Mouse (Mus musculus) T-helper 17 cell (primary cell): Measurements from ENCODE around the gene Tekt3.

Source experiments
- in situ Hi-C, 2 experiments: fragments of 300-600 bp; cut with MboI, MseI; formaldehyde crosslinking; loops; 1 replicate in 1 of 2; 2 replicates in 1 of 2; pipeline ENCODE4 v1.15.1; 2025; ENCODE audit warnings: high pct_unique_total_duplicates in 2 of 2

Gene Tekt3

GRCm38 (mm10) chr11:63061446-63061845 is at the start of gene Tekt3:
Gene Tekt3, plus strand, starts transcription at chr11:63061654.
- in situ Hi-C loops: no loop called here

GRCm38 (mm10) chr11:63017327-63018082 is 43.9 kb upstream of the Tekt3 start:
- in situ Hi-C loops: no loop called here

- in situ Hi-C loops: no loop called here
These were observed 43.3 kb upstream of the Tekt3 start for GRCm38 (mm10) chr11:63018083-63018622.

- in situ Hi-C loops: no loop called here
These were observed 40.8 kb upstream of the Tekt3 start for GRCm38 (mm10) chr11:63020633-63021032.

GRCm38 (mm10) chr11:63021141-63021806 is 40.2 kb upstream of the Tekt3 start:
- in situ Hi-C loops: no loop called here

GRCm38 (mm10) chr11:63023461-63023860 is 38.0 kb upstream of the Tekt3 start:
- in situ Hi-C loops: no loop called here

- in situ Hi-C loops: no loop called here
These were observed 37.3 kb upstream of the Tekt3 start for GRCm38 (mm10) chr11:63024136-63024535.

GRCm38 (mm10) chr11:63025476-63025875 is 36.0 kb upstream of the Tekt3 start:
- in situ Hi-C loops: no loop called here

GRCm38 (mm10) chr11:63026651-63027141 is 34.8 kb upstream of the Tekt3 start:
- in situ Hi-C loops: no loop called here

- in situ Hi-C loops: no loop called here
These were observed 33.3 kb upstream of the Tekt3 start for GRCm38 (mm10) chr11:63028131-63028530.

- in situ Hi-C loops: no loop called here
These were observed 32.2 kb upstream of the Tekt3 start for GRCm38 (mm10) chr11:63029148-63029714.

GRCm38 (mm10) chr11:63029721-63030120 is 31.7 kb upstream of the Tekt3 start:
- in situ Hi-C loops: no loop called here

- in situ Hi-C loops: no loop called here
These were observed 25.8 kb upstream of the Tekt3 start for GRCm38 (mm10) chr11:63035420-63036211.

- in situ Hi-C loops: no loop called here
These were observed 21.3 kb upstream of the Tekt3 start for GRCm38 (mm10) chr11:63040002-63040661.

GRCm38 (mm10) chr11:63045771-63046170 is 15.7 kb upstream of the Tekt3 start:
- in situ Hi-C loops: loop anchor here in 1 of 2 experiments (5.0 kb wide), 1 partner anchor 83 kb away; no protein-coding TSS in a partner anchor

- in situ Hi-C loops: loop anchor here in 1 of 2 experiments (5.0 kb wide), 1 partner anchor 84 kb away; no protein-coding TSS in a partner anchor
These were observed 15.1 kb upstream of the Tekt3 start for GRCm38 (mm10) chr11:63046380-63046779.

- in situ Hi-C loops: no loop called here
These were observed 11.0 kb upstream of the Tekt3 start for GRCm38 (mm10) chr11:63050362-63050932.

GRCm38 (mm10) chr11:63051041-63051440 is 10.4 kb upstream of the Tekt3 start:
- in situ Hi-C loops: no loop called here

GRCm38 (mm10) chr11:63051996-63052395 is 9.5 kb upstream of the Tekt3 start:
- in situ Hi-C loops: no loop called here

GRCm38 (mm10) chr11:63055596-63055995 is 5.9 kb upstream of the Tekt3 start:
- in situ Hi-C loops: no loop called here
